ENCODE assay signal across 9 mouse cellular contexts in the genomic region with DNA sequence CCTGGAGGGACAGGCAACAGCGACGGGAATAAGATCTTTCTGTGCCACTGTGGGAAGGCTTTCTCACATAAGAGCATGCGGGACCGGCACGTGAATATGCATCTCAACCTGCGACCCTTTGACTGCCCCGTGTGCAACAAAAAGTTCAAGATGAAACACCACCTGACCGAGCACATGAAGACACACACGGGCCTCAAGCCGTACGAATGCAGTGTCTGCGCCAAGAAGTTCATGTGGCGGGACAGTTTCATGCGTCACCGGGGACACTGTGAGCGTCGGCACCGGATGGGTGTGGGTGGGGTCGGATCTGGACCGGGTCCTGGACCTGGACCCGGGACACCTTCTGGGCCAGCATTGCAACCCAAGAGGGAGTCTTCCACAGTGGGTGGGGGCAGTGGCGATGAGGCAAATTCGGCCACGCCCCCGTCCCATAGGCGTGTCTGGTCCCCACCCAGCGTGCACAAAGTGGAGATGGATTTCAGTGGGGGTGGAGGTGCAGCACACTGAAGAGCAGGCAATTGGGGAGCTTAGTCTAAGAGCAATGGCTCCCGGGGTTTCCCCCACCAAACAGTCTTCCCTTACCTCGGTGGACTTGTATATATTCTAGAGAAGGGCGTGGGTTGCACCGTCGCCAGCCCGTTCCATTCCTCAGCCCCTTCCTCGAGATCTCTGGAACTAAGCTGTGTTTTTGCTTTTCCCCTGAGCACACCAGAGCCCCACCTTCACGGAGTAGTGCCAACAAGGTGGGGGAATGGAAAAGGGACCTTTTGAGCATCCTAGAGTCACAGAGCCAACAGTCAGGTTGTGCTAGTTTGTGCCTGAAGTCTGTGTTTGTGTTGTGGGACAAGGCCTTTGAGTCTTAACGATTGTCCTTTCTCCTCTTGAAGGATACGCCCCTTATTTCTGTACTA. TPM values are rescaled to one million over a fixed set of nuclear protein-coding genes. Genes with fewer than 3 reads are reported as not detected.
A peak's percentile ranks its signal among the peaks of the same experiment; 100 is the strongest.
DNase-seq lines count a peak whose midpoint lies in the region; ATAC-seq and TF ChIP-seq lines count a peak whose summit lies in the region.
"Had no signal": no experiment of that assay in that cellular context is flagged by ENCODE, and none has a peak within 500 bp of the region (broad histone marks: within the 10 kb centered on the region; RNA-seq: fewer than 3 reads in every experiment).

No protein-coding gene starts in this region.

- H3K27ac ChIP-seq in kidney, embryonic 14.5 days (ENCODE audit: low read depth, low read length), result no peak overlapping the region
- H3K27ac ChIP-seq in intestine, postnatal 0 days (ENCODE audit: low read depth, low read length), result peak overlapping the region; percentile 88; the same call in 1 of the 2 replicates
- no peak overlapping the region for H3K27ac ChIP-seq in midbrain, embryonic 10.5 days (replicated peaks)

- H3K9ac ChIP-seq in kidney, embryonic 14.5 days (ENCODE audit: low read depth, low read length), result peak overlapping the region; percentile 72; the same call in 1 of the 2 replicates
- no peak overlapping the region for H3K9ac ChIP-seq in intestine, postnatal 0 days (ENCODE audit: low read depth, low read length)

- peak overlapping the region; percentile 98 for H3K4me2 ChIP-seq in kidney, embryonic 14.5 days (replicated peaks; ENCODE audit: low read depth, low read length)
- peak overlapping the region; percentile 96 for H3K4me2 ChIP-seq in intestine, postnatal 0 days (replicated peaks; ENCODE audit: low read depth)

- no peak for DNase-seq in kidney, postnatal 14 days
- peak; percentile 69 for DNase-seq in R1 (ENCODE audit: low read depth, low spot score)
- DNase-seq in gastrocnemius, postnatal 36 days, result peak; percentile 47 to 57
- DNase-seq in midbrain, embryonic 10.5 days (ENCODE audit: low spot score), result no peak
- no peak for DNase-seq in ovary, postnatal 10 days (ENCODE audit: low spot score)
- DNase-seq in layer of hippocampus, adult 11-12 months (ENCODE audit: low spot score), result no peak

- no peaks in the 10 kb centered on the region for H3K9me3 ChIP-seq in kidney, embryonic 14.5 days (ENCODE audit: control insufficient read depth, low read length)
- H3K9me3 ChIP-seq in intestine, postnatal 0 days (ENCODE audit: control insufficient read depth), result no peaks in the 10 kb centered on the region
- H3K9me3 ChIP-seq in midbrain, embryonic 10.5 days (replicated peaks), result no peaks in the 10 kb centered on the region

- intact Hi-C loops in gastrocnemius, postnatal 36 days (cut with DNase I), result no loop called here

- no peak for TF ChIP-seq CTCF in intestine, postnatal 0 days (IDR thresholded peaks at IDR 0.05; ENCODE audit: low read depth)

- no peaks in the 10 kb centered on the region for H3K27me3 ChIP-seq in kidney, embryonic 14.5 days (ENCODE audit: control insufficient read depth, insufficient read depth, low read length)
- H3K27me3 ChIP-seq in intestine, postnatal 0 days (replicated peaks; ENCODE audit: control insufficient read depth, insufficient read depth, low read length), result no peaks in the 10 kb centered on the region
- H3K27me3 ChIP-seq in midbrain, embryonic 10.5 days (ENCODE audit: low read depth, poor library complexity, severe bottlenecking), result peaks cover 18% of the 10 kb centered on the region

- WGBS in kidney, embryonic 14.5 days, result 65% methylated on average over 37 of the region's 37 CpGs
- WGBS in intestine, postnatal 0 days, result 60% methylated on average over 37 of the region's 37 CpGs
- WGBS in midbrain, embryonic 10.5 days, result 63% methylated on average over 37 of the region's 37 CpGs

- H3K36me3 ChIP-seq in kidney, embryonic 14.5 days (ENCODE audit: control insufficient read depth, insufficient read depth, low read length), result peaks cover 15% of the 10 kb centered on the region
- H3K36me3 ChIP-seq in intestine, postnatal 0 days (ENCODE audit: control insufficient read depth, insufficient read depth), result peaks cover 32% of the 10 kb centered on the region
- H3K36me3 ChIP-seq in midbrain, embryonic 10.5 days, result peaks cover 35% of the 10 kb centered on the region

- no peak for ATAC-seq in kidney, embryonic 14.5 days (ENCODE audit: low FRiP score, low TSS enrichment)
- no peak for ATAC-seq in intestine, postnatal 0 days

- peak overlapping the region; percentile 62; the same call in 1 of the 2 replicates for H3K4me3 ChIP-seq in kidney, embryonic 14.5 days (ENCODE audit: low read length)
- peak overlapping the region; percentile 85 for H3K4me3 ChIP-seq in intestine, postnatal 0 days (ENCODE audit: low read depth, low read length)
- peak overlapping the region; percentile 74 for H3K4me3 ChIP-seq in midbrain, embryonic 10.5 days

- peaks cover 12% of the 10 kb centered on the region; the same call in 1 of the 2 replicates for H3K4me1 ChIP-seq in kidney, embryonic 14.5 days (ENCODE audit: control insufficient read depth, insufficient read depth, low read length)
- H3K4me1 ChIP-seq in intestine, postnatal 0 days (replicated peaks; ENCODE audit: control insufficient read depth, insufficient read depth, low read length), result no peaks in the 10 kb centered on the region; the same call in 1 of the 2 replicates
- peaks cover 67% of the 10 kb centered on the region for H3K4me1 ChIP-seq in midbrain, embryonic 10.5 days

RNA-seq across cellular contexts. Expression of a gene that starts 2.8 kb away (rescaled TPM):
- 11.1 TPM in 2 replicates for polyA plus RNA-seq in kidney, embryonic 14.5 days (2014; fragmentation: Nextera tagmentation; extraction: Ambion mirVana)
- 10 to 100 TPM; 12.6 to 16.6 TPM for total RNA-seq in gastrocnemius, postnatal 36 days (2021)
- 11.1 and 12.9 TPM in 2 replicates for polyA plus RNA-seq in intestine, postnatal 0 days (2015; fragmentation: Nextera tagmentation; extraction: Ambion mirVana)
- 23.5 and 24.1 TPM in 2 replicates for polyA plus RNA-seq in midbrain, embryonic 10.5 days (2016; fragmentation: Nextera tagmentation; extraction: Ambion mirVana)

RNA-seq across cellular contexts. Expression of a gene that starts 2.8 kb away (rescaled TPM):
- polyA plus RNA-seq in kidney, embryonic 14.5 days (2014; fragmentation: Nextera tagmentation; extraction: Ambion mirVana), result 17.4 and 24.6 TPM in 2 replicates
- 10 to 100 TPM; 31.8 to 34.7 TPM for total RNA-seq in gastrocnemius, postnatal 36 days (2021)
- polyA plus RNA-seq in intestine, postnatal 0 days (2015; fragmentation: Nextera tagmentation; extraction: Ambion mirVana), result 102 and 110 TPM in 2 replicates
- polyA plus RNA-seq in midbrain, embryonic 10.5 days (2016; fragmentation: Nextera tagmentation; extraction: Ambion mirVana), result 14.9 and 17.3 TPM in 2 replicates

RNA-seq across cellular contexts. Expression of a gene that starts 9.3 kb away (rescaled TPM):
- polyA plus RNA-seq in kidney, embryonic 14.5 days (2014; fragmentation: Nextera tagmentation; extraction: Ambion mirVana), result 31.9 and 50.8 TPM in 2 replicates
- total RNA-seq in gastrocnemius, postnatal 36 days (2021), result 10 to 100 TPM in 1 of 2 experiments, 1 to 10 TPM in 1; 9.3 to 11.3 TPM
- 20.6 and 22.6 TPM in 2 replicates for polyA plus RNA-seq in intestine, postnatal 0 days (2015; fragmentation: Nextera tagmentation; extraction: Ambion mirVana)
- polyA plus RNA-seq in midbrain, embryonic 10.5 days (2016; fragmentation: Nextera tagmentation; extraction: Ambion mirVana), result 77.5 and 82.6 TPM in 2 replicates

RNA-seq across cellular contexts. Expression of a gene that starts 10.8 kb away (rescaled TPM):
- polyA plus RNA-seq in kidney, embryonic 14.5 days (2014; fragmentation: Nextera tagmentation; extraction: Ambion mirVana), result 26.3 and 28.2 TPM in 2 replicates
- 10 to 100 TPM; 26.5 to 28.3 TPM for total RNA-seq in gastrocnemius, postnatal 36 days (2021)
- polyA plus RNA-seq in intestine, postnatal 0 days (2015; fragmentation: Nextera tagmentation; extraction: Ambion mirVana), result 10.8 and 11.6 TPM in 2 replicates
- 43.1 and 46.9 TPM in 2 replicates for polyA plus RNA-seq in midbrain, embryonic 10.5 days (2016; fragmentation: Nextera tagmentation; extraction: Ambion mirVana)

RNA-seq across cellular contexts. Expression of a gene that starts 13.6 kb away (rescaled TPM):
- polyA plus RNA-seq in kidney, embryonic 14.5 days (2014; fragmentation: Nextera tagmentation; extraction: Ambion mirVana), result not detected in 2 replicates
- not detected for total RNA-seq in gastrocnemius, postnatal 36 days (2021)
- 0.25 and 0.31 TPM in 2 replicates for polyA plus RNA-seq in intestine, postnatal 0 days (2015; fragmentation: Nextera tagmentation; extraction: Ambion mirVana)
- 0.30 TPM in 1 of 2 replicates, not detected in the other for polyA plus RNA-seq in midbrain, embryonic 10.5 days (2016; fragmentation: Nextera tagmentation; extraction: Ambion mirVana)
- total RNA-seq: adrenal gland, adult 18-20 months had no signal

Comparison
In these comparisons a context has a peak if more than half of its experiments do, and no peak if none do; other contexts are left out.
1. DNase-seq: peak in R1 (single experiment) and gastrocnemius, postnatal 36 days (2 of 2); none in kidney, postnatal 14 days (single experiment), midbrain, embryonic 10.5 days (single experiment), ovary, postnatal 10 days (single experiment) and layer of hippocampus, adult 11-12 months (single experiment).
2. Peak in every context shown above with its lines, with median percentiles within 50 percentile points of each other: H3K4me3 ChIP-seq.